Mouse (Mus musculus): ENCODE measurements at regions not wholly inside any gene's neighbourhood (a gene's known extent, or its start where the extent isn't known, plus 50 kb on each side); places are given as distances from the start of the nearest gene placed in this dataset.
A peak's percentile ranks its signal among the peaks of the same experiment; 100 is the strongest.

DNA sequence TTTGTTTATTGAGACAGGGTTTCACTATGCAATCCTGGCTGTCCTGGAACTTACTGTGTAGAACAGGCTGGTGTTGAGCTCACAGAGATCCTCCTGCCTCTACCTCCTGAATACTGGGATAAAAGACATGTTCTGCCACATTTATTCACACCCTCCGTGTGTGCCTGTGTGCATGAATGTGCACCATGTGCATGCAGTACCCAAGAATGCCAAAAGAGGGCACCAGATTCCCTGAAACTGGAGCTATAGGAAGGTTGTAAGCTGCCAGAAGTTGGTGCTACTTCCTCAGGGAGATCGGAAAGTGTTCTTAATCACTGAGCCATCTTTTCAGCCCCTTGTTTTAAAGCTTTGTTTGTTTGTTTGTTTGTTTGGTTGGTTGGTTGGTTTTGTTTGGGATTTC, 155.3 kb upstream of the Atp6ap2 start:
- Histone ChIP-seq H3K4me2 (ENCODE audit: low read length) (no peak overlapping the region), H3K9me3 (replicated peaks; ENCODE audit: control insufficient read depth, low read length) (no peaks in the 10 kb centered on the region), H3K36me3 (ENCODE audit: control insufficient read depth, insufficient read depth, low read length) (no peaks in the 10 kb centered on the region), H3K4me1 (ENCODE audit: control insufficient read depth, insufficient read depth, low read length) (no peaks in the 10 kb centered on the region), H3K9ac (ENCODE audit: low read length) (no peak overlapping the region), H3K27ac (ENCODE audit: low read depth, low read length) (no peak overlapping the region), H3K27me3 (replicated peaks; ENCODE audit: control insufficient read depth, insufficient read depth, low read length) (no peaks in the 10 kb centered on the region), H3K4me3 (ENCODE audit: low read depth, low read length) (no peak overlapping the region)
- ATAC-seq: no peak
- 89% methylated on average over 2 of the region's 2 CpGs for WGBS
- DNase-seq (ENCODE audit: low spot score): no peak

DNA sequence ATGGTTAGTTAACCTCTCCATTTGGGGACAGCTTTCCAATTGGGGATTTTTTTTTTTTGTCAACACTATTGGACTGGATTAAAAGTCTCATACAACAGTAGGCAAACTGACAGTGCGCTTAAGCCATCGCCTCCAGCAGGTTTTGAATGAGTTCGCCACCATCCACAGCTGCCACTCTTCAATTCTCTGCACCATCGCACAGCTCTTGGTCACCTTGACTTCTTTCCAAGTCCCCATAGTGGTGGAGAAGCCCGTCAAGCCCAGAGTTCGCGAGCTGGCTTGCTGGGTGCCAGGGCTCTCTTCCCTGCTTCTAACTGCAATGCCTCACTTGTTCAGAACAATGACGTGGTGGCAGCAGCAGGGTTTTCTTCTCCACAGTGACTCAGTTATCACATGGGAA, 151.9 kb upstream of the Atp6ap2 start:
- ATAC-seq: no peak
- Histone ChIP-seq H3K36me3 (ENCODE audit: control insufficient read depth, insufficient read depth, low read length) (no peaks in the 10 kb centered on the region), H3K9me3 (replicated peaks; ENCODE audit: control insufficient read depth, low read length) (no peaks in the 10 kb centered on the region), H3K4me1 (ENCODE audit: control insufficient read depth, insufficient read depth, low read length) (no peaks in the 10 kb centered on the region), H3K27ac (ENCODE audit: low read depth, low read length) (no peak overlapping the region), H3K4me3 (ENCODE audit: low read depth, low read length) (no peak overlapping the region), H3K4me2 (ENCODE audit: low read length) (no peak overlapping the region), H3K27me3 (replicated peaks; ENCODE audit: control insufficient read depth, insufficient read depth, low read length) (no peaks in the 10 kb centered on the region), H3K9ac (ENCODE audit: low read length) (no peak overlapping the region)
- peak; percentile 33 for DNase-seq (ENCODE audit: low spot score)
- 53% methylated on average over 8 of the region's 8 CpGs for WGBS

DNA sequence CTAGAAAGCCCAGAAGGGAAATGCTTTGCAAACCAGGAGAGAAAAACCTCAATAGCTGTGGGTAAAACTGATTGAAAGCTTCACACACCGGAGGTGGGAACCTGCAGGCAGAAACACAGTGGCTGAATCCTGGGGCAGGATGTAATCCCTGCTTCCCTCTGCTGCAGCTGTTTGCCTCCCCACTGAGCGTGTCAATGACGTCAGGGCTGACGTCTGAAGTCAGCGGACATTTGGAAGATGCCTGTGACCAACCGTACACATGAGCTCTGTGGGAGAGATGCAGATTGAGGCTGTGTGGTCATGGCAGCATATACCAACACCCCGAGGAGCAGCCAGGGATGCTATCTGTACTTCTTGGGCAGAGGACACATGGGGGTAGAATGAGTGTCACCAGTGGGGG, 151.5 kb upstream of the Atp6ap2 start:
- 43% methylated on average over 7 of the region's 7 CpGs for WGBS
- Histone ChIP-seq H3K9me3 (replicated peaks; ENCODE audit: control insufficient read depth, low read length) (no peaks in the 10 kb centered on the region), H3K4me2 (ENCODE audit: low read length) (no peak overlapping the region), H3K4me3 (ENCODE audit: low read depth, low read length) (no peak overlapping the region), H3K27me3 (replicated peaks; ENCODE audit: control insufficient read depth, insufficient read depth, low read length) (no peaks in the 10 kb centered on the region), H3K9ac (ENCODE audit: low read length) (no peak overlapping the region), H3K4me1 (ENCODE audit: control insufficient read depth, insufficient read depth, low read length) (no peaks in the 10 kb centered on the region), H3K36me3 (ENCODE audit: control insufficient read depth, insufficient read depth, low read length) (no peaks in the 10 kb centered on the region), H3K27ac (ENCODE audit: low read depth, low read length) (no peak overlapping the region)
- DNase-seq (ENCODE audit: low spot score) (peak; percentile 16), ATAC-seq (peak; percentile 26; the same call in 1 of the 2 replicates)

DNA sequence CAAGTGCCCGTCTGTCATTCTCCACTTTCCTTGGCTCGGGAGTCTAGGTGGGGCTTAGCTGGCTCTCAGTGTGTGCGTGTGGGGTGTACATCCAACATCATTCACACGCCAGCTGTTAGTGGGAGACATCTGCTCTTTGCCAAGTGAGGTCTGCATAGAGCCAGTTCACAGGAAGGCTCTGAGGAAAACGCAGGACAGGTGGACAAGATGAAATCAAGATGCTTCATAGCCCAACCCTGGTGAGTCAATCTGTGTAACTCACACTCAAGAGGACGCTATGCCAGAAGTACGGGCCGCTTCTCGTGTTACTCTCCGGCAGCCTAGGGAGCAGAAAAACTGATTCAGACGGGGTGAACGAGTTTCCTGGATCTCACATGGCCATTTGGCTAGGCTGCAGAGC, 148.2 kb upstream of the Atp6ap2 start:
- no peak for ATAC-seq

GRCm38 (mm10) chrX:12443794-12444193, 143.8 kb upstream of the Atp6ap2 start:
- Histone ChIP-seq H3K4me3 (ENCODE audit: low read depth, low read length) (no peak overlapping the region), H3K27ac (ENCODE audit: low read depth, low read length) (no peak overlapping the region), H3K9ac (ENCODE audit: low read length) (no peak overlapping the region), H3K4me2 (ENCODE audit: low read length) (no peak overlapping the region), H3K36me3 (ENCODE audit: control insufficient read depth, insufficient read depth, low read length) (no peaks in the 10 kb centered on the region), H3K9me3 (replicated peaks; ENCODE audit: control insufficient read depth, low read length) (no peaks in the 10 kb centered on the region), H3K27me3 (replicated peaks; ENCODE audit: control insufficient read depth, insufficient read depth, low read length) (no peaks in the 10 kb centered on the region), H3K4me1 (ENCODE audit: control insufficient read depth, insufficient read depth, low read length) (no peaks in the 10 kb centered on the region)
- ATAC-seq: no peak
- 79% methylated on average over 5 of the region's 5 CpGs for WGBS
- no peak for DNase-seq (ENCODE audit: low spot score)

More for the DNA sequence above, 148.2 kb upstream of the Atp6ap2 start:
- H3K4me3 ChIP-seq (ENCODE audit: low read depth, low read length): no peak overlapping the region
- H3K9me3 ChIP-seq (replicated peaks; ENCODE audit: control insufficient read depth, low read length): no peaks in the 10 kb centered on the region
- DNase-seq (ENCODE audit: low spot score): no peak
- H3K4me1 ChIP-seq (ENCODE audit: control insufficient read depth, insufficient read depth, low read length): no peaks in the 10 kb centered on the region
- no peak overlapping the region for H3K4me2 ChIP-seq (ENCODE audit: low read length)
- no peaks in the 10 kb centered on the region for H3K27me3 ChIP-seq (replicated peaks; ENCODE audit: control insufficient read depth, insufficient read depth, low read length)
- no peaks in the 10 kb centered on the region for H3K36me3 ChIP-seq (ENCODE audit: control insufficient read depth, insufficient read depth, low read length)
- no peak overlapping the region for H3K9ac ChIP-seq (ENCODE audit: low read length)
- H3K27ac ChIP-seq (ENCODE audit: low read depth, low read length): no peak overlapping the region
- 82% methylated on average over 12 of the region's 12 CpGs for WGBS

- 98% methylated on average over 2 of the region's 2 CpGs for WGBS
- no peaks in the 10 kb centered on the region for H3K36me3 ChIP-seq (ENCODE audit: control insufficient read depth, insufficient read depth, low read length)
- no peaks in the 10 kb centered on the region for H3K4me1 ChIP-seq (ENCODE audit: control insufficient read depth, insufficient read depth, low read length)
- no peak overlapping the region for H3K4me3 ChIP-seq (ENCODE audit: low read depth, low read length)
- H3K27me3 ChIP-seq (replicated peaks; ENCODE audit: control insufficient read depth, insufficient read depth, low read length): no peaks in the 10 kb centered on the region
- DNase-seq (ENCODE audit: low spot score) (no peak), ATAC-seq (no peak)
- no peak overlapping the region for H3K9ac ChIP-seq (ENCODE audit: low read length)
- H3K9me3 ChIP-seq (replicated peaks; ENCODE audit: control insufficient read depth, low read length): no peaks in the 10 kb centered on the region
- H3K4me2 ChIP-seq (ENCODE audit: low read length): no peak overlapping the region
- H3K27ac ChIP-seq (ENCODE audit: low read depth, low read length): no peak overlapping the region
Measured at GRCm38 (mm10) chrX:12445093-12445492, 142.5 kb upstream of the Atp6ap2 start.

DNA sequence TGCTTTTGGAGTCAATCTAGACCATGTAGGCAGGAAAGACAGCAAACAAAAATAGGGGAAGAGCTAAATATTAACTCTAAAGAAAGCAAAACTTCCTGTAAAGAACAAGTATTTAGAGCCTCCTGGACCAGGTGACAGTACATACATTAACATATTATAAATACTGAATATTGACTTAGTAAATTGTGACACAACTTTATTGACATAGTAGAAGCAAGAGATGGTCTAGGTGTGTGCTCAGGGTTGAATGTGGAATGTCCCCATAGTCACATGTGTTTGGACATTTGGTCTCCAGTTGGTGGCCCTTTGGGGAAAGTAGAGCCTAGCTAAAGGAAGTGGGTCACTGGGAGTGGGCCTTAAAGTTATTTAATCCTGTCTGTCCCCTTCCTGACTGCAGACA, 139.6 kb upstream of the Atp6ap2 start:
- ATAC-seq (no peak), DNase-seq (ENCODE audit: low spot score) (no peak)
- Histone ChIP-seq H3K4me1 (ENCODE audit: control insufficient read depth, insufficient read depth, low read length) (no peaks in the 10 kb centered on the region), H3K36me3 (ENCODE audit: control insufficient read depth, insufficient read depth, low read length) (no peaks in the 10 kb centered on the region), H3K9me3 (replicated peaks; ENCODE audit: control insufficient read depth, low read length) (no peaks in the 10 kb centered on the region), H3K27me3 (replicated peaks; ENCODE audit: control insufficient read depth, insufficient read depth, low read length) (no peaks in the 10 kb centered on the region), H3K4me2 (ENCODE audit: low read length) (no peak overlapping the region), H3K4me3 (ENCODE audit: low read depth, low read length) (no peak overlapping the region), H3K27ac (ENCODE audit: low read depth, low read length) (no peak overlapping the region), H3K9ac (ENCODE audit: low read length) (no peak overlapping the region)

DNA sequence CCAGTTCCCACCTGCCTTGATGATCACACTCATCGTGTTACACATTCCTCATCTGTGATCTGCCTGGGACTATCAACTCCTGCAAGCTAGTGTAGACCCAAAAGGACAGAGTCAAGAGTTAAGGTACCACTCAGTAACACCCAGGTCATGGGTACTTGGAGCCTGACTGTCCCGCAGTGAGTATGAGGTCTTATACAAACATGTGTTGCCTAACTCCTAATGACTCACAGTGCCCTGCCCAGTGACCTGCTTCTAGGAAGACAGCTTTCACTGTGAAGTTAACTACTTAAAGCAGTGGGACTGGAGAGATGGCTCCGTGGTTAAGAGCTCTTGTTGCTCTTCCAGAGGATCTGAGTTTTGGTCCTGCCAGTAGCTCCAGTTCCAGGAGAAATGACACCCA, 137.9 kb upstream of the Atp6ap2 start:
- no peaks in the 10 kb centered on the region for H3K4me1 ChIP-seq (ENCODE audit: control insufficient read depth, insufficient read depth, low read length)
- no peaks in the 10 kb centered on the region for H3K27me3 ChIP-seq (replicated peaks; ENCODE audit: control insufficient read depth, insufficient read depth, low read length)
- no peak overlapping the region for H3K4me3 ChIP-seq (ENCODE audit: low read depth, low read length)
- DNase-seq (ENCODE audit: low spot score) (no peak), ATAC-seq (no peak)
- 90% methylated on average over 3 of the region's 3 CpGs for WGBS
- H3K4me2 ChIP-seq (ENCODE audit: low read length): no peak overlapping the region
- H3K27ac ChIP-seq (ENCODE audit: low read depth, low read length): no peak overlapping the region
- H3K36me3 ChIP-seq (ENCODE audit: control insufficient read depth, insufficient read depth, low read length): no peaks in the 10 kb centered on the region
- no peaks in the 10 kb centered on the region for H3K9me3 ChIP-seq (replicated peaks; ENCODE audit: control insufficient read depth, low read length)
- no peak overlapping the region for H3K9ac ChIP-seq (ENCODE audit: low read length)

DNA sequence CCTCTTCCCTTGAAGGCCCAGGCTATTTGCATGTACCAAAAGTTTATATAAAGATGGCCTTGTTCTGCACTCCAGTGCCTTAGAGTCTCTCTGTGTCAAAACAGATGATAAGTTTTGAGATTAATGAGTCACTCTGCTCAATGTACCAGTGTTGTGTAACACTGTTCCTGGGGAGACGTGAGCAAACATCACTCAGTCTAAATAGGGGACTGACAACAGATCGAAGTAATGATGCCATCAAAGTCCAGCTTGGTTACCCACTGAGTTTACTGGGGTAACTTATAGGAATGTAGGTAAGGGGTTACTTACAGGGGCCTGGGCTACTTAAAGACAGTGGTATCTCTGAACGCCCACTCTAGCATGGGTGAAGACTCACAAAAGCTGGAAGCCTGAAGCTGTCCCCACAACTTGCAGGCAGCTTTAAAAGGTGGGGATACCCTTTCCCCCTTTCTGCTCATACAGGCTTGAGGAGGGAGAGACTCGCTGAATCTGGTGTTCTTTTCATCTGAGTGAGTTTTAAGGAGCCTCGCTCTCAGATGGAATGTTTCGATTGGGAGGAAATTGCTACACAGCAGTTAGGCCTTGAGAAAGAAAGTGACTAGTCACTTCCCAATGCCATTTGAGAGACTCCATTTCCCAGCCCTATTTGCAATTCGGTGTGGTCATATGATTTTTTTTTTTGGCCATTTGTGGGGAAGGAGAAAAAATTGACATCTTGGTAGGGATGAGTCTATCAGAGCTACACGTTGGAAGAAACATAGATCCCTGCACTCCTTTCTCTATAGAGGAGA, 134.4 kb upstream of the Atp6ap2 start:
- Histone ChIP-seq H3K9me3 (replicated peaks; ENCODE audit: control insufficient read depth, low read length) (no peaks in the 10 kb centered on the region), H3K27me3 (replicated peaks; ENCODE audit: control insufficient read depth, insufficient read depth, low read length) (no peaks in the 10 kb centered on the region), H3K4me3 (ENCODE audit: low read depth, low read length) (no peak overlapping the region), H3K36me3 (ENCODE audit: control insufficient read depth, insufficient read depth, low read length) (no peaks in the 10 kb centered on the region), H3K4me2 (ENCODE audit: low read length) (no peak overlapping the region), H3K9ac (ENCODE audit: low read length) (no peak overlapping the region), H3K4me1 (ENCODE audit: control insufficient read depth, insufficient read depth, low read length) (no peaks in the 10 kb centered on the region), H3K27ac (ENCODE audit: low read depth, low read length) (no peak overlapping the region)
- 91% methylated on average over 8 of the region's 8 CpGs for WGBS
- DNase-seq (ENCODE audit: low spot score) (no peak), ATAC-seq (no peak)
